Mouse (Mus musculus) liver, embryonic 16.5 days (tissue): ENCODE data around the gene Abcc4. TPM values are rescaled to one million over a fixed set of nuclear protein-coding genes. Genes with fewer than 3 reads are reported as not detected.
"Not testable (repeated sequence)": the region's sequence is repeated elsewhere in the genome, so short reads cannot be mapped to it uniquely, and the experiment has no call there.

Experiments used
- ATAC-seq: fragments of 200-750 bp; cut with Nextera tagmentation; 2 replicates; pipeline ENCODE4 v1.8.0; 2017; ENCODE audit warnings: low read depth, mild to moderate bottlenecking, moderate number of reproducible peaks, moderate library complexity
- H3K27ac ChIP-seq: fragments of 300-500 bp; sonication (generic); 2 replicates; pipeline ENCODE4 v1.5.1; 2014; ENCODE audit warnings: mild to moderate bottlenecking, low read length
- H3K27me3 ChIP-seq: fragments of 300-500 bp; sonication (generic); 2 replicates; pipeline ENCODE4 v1.6.1; 2014; ENCODE audit warnings: low read depth, low read length, mixed read lengths; ENCODE audit not compliant: control insufficient read depth, insufficient read depth
- H3K36me3 ChIP-seq: fragments of 300-500 bp; sonication (generic); 2 replicates; pipeline ENCODE4 v1.6.1; 2014; ENCODE audit warnings: mild to moderate bottlenecking; ENCODE audit not compliant: control insufficient read depth, insufficient read depth
- H3K4me1 ChIP-seq: fragments of 300-500 bp; sonication (generic); 2 replicates; pipeline ENCODE4 v1.6.1; 2014; ENCODE audit warnings: low read depth, low read length, mixed read lengths; ENCODE audit not compliant: control insufficient read depth
- H3K4me2 ChIP-seq: fragments of 300-500 bp; sonication (generic); 2 replicates; pipeline ENCODE4 v1.6.1; 2014; ENCODE audit warnings: low read depth, low read length, mixed read lengths
- H3K4me3 ChIP-seq: fragments of 300-500 bp; sonication (generic); 2 replicates; pipeline ENCODE4 v1.5.1; 2014; ENCODE audit warnings: low read depth, mild to moderate bottlenecking, low read length
- H3K9ac ChIP-seq: fragments of 300-500 bp; sonication (generic); 2 replicates; pipeline ENCODE4 v1.6.1; 2014; ENCODE audit warnings: low read depth, low read length
- H3K9me3 ChIP-seq: fragments of 300-500 bp; sonication (generic); replicated peaks from 2 replicates; pipeline ENCODE4 v1.6.1; 2016; ENCODE audit warnings: low read length; ENCODE audit not compliant: control insufficient read depth
- WGBS: fragments of 180-500 bp; shearing (Covaris S2); extraction: QIAGEN DNeasy Blood & Tissue Kit; methylation state at CpG from one replicate; pipeline ENCODE4 v1.1.7; 2014; ENCODE audit not compliant: insufficient replicate concordance; 5-methylcytosine and 5-hydroxymethylcytosine counted together
- polyA plus RNA-seq: library from polyadenylated mRNA; unstranded; fragments of >200 nt; fragmentation: Nextera tagmentation; extraction: Ambion mirVana; gene quantifications from 2 replicates; pipeline ENCODE4 v1.2.1, GENCODE M21; 2015

Gene Abcc4
- polyA plus RNA-seq, 1 experiment from 2014 or later = 2.3 TPM

GRCm38 (mm10) chr14:118649199-118649894 lies 56.7 kb downstream of the Abcc4 start:
- ATAC-seq = peak; percentile 65
- no peak overlapping the region for H3K27ac ChIP-seq
- no peaks in the 10 kb centered on the region for H3K9me3 ChIP-seq
- H3K36me3 ChIP-seq = no peaks in the 10 kb centered on the region
- no peaks in the 10 kb centered on the region for H3K27me3 ChIP-seq
- no peak overlapping the region for H3K4me3 ChIP-seq
- 23% methylated on average over 6 of the region's 7 CpGs for WGBS
- peaks cover 9% of the 10 kb centered on the region for H3K4me1 ChIP-seq
- H3K9ac ChIP-seq = no peak overlapping the region; the same call in 1 of the 2 replicates
- peak overlapping the region; percentile 34 for H3K4me2 ChIP-seq

DNA sequence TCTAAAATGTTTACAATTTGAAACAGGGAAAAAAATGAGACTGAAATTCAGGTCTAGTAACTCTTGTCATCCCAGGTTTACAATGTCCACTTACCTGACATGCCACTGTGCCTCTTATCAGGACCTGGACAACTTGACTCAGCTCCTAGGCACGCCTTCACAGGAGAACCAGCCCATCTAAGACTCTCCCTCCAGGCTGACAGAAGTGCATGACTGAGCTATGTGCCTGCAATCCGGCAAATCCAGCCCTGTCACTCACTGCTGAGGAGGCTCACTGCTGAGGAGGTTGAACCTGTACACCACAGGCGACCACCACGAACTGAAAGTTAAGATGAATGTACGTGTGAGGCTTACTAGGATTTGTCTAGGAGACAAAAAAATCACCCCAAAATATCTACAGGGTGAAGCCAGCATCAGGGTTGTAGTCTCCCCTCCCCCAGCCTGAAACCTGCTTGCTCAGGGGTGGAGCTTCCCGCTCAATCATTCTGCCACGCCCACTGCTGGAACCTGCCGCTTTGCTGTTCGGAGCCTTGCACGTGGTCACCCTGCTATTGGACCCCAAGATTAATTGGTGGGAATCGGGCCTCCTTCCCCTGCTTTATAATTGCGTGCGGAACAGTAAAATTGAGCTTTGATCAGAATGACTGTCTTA lies 63.0 kb downstream of the Abcc4 start:
- peaks cover 16% of the 10 kb centered on the region for H3K4me1 ChIP-seq
- H3K9ac ChIP-seq, H3K27me3 ChIP-seq, H3K36me3 ChIP-seq, H3K9me3 ChIP-seq, H3K4me3 ChIP-seq: not testable (repeated sequence)
- peak overlapping the region; percentile 84 for H3K27ac ChIP-seq
- ATAC-seq = peak; percentile 83
- peak overlapping the region; percentile 41; the same call in 1 of the 2 replicates for H3K4me2 ChIP-seq
- WGBS = 48% methylated on average over 13 of the region's 13 CpGs

DNA sequence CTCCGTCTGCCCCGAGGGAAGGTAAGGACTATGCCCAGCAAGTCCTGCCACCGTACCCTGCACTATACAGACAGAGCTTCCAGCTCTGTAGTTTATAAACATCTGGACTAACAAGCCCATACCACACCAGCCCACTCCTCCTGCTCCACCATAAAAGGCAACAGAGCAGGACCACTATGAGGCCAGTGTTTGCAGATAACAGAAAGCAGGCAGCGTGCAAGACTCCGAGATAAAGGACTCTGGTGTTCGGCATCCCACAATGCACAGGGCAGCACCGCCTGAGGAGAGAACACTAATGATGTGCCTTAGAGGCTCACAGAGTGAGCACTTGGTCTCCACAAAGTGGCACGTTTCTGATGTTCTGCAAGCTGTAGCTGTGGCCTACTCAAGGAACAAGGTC lies 63.9 kb downstream of the Abcc4 start:
- Histone ChIP-seq H3K27ac (peak overlapping the region; percentile 84), H3K4me3 (no peak overlapping the region), H3K9ac (no peak overlapping the region; the same call in 1 of the 2 replicates), H3K36me3 (no peaks in the 10 kb centered on the region), H3K9me3 (no peaks in the 10 kb centered on the region), H3K27me3 (no peaks in the 10 kb centered on the region), H3K4me1 (peaks cover 16% of the 10 kb centered on the region), H3K4me2 (peak overlapping the region; percentile 41)
- 23% methylated on average over 8 of the region's 8 CpGs for WGBS
- peak; percentile 89 for ATAC-seq

DNA sequence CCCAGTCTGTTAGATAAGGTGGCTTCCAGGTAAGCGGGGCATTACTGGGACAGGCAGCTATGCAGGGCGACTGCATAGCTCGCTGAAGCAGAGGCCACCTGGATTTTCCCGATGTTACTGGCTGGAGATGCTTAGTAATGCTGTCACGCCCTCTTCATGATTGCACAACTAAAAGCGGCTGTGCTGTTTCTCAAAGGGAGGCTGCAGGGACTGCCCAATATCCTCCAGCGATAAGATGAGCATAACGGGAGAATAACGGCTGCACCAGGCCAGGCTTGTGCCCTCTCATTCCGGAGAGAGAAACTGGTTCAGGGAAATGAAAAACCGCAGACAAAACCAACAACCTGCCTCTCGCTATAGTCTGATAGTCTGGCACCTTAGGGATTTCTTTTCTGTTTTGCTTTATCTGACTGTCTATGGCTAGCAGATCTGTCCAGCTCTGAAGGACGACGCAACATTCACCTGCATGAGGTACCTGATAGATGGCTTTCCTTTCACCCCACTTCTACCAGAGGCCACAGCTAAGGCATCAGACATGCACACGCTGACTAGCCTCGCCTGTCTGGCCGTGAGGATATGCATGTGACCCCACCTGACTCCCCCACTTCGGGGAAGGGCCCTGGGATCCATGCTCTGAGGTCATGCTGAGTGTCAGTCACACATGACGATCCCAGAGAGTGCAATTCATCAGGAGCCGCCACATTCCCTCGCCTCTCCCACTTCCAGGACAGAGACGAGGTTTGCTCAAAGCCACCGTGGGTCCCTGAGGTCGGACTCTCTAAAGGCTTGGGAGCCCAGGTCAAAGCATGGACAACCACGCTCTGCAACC lies 67.4 kb downstream of the Abcc4 start:
- Histone ChIP-seq H3K9me3 (no peaks in the 10 kb centered on the region), H3K4me1 (peaks cover 23% of the 10 kb centered on the region), H3K36me3 (no peaks in the 10 kb centered on the region), H3K4me2 (no peak overlapping the region), H3K4me3 (no peak overlapping the region), H3K27me3 (no peaks in the 10 kb centered on the region), H3K27ac (no peak overlapping the region), H3K9ac (no peak overlapping the region)
- no peak for ATAC-seq
- 67% methylated on average over 25 of the region's 25 CpGs for WGBS

DNA sequence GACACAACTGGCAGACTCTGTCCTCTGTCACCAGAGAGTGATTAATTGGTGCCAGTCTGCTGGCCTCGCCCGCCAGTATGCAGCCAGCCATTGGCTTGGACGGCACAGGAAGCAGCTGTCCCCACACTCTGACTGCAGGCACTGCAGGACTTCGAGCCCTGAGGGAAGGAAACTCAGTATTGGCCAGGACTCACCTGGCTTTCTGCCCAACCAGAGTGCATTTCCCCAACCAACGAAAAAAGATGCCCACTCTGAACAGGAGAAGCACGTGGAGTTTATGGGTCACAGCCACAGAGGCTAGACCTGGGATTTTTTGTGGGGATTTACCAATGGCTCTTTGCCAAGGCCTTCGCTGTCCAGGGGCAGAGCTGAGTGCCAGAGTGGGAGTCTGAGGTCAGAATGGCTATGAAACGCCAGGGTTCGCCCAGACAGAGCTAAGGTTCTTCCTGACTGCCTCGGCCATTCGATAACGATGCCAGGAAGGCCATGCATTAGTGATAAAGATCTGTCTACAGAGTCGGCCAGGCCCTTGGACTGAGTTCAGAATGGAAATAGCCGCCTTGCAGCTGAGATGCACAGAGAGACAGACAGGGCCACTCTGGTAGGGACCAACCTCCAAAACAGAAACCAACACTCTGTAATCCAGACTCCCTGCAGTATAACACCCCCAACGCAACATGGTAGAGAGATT lies 70.4 kb downstream of the Abcc4 start:
- Histone ChIP-seq H3K36me3 (no peaks in the 10 kb centered on the region), H3K9ac (peak overlapping the region; percentile 10; the same call in 1 of the 2 replicates), H3K4me2 (no peak overlapping the region), H3K4me3 (no peak overlapping the region), H3K4me1 (peaks cover 9% of the 10 kb centered on the region), H3K27ac (no peak overlapping the region), H3K27me3 (no peaks in the 10 kb centered on the region), H3K9me3 (no peaks in the 10 kb centered on the region)
- 23% methylated on average over 15 of the region's 15 CpGs for WGBS
- peak; percentile 63 for ATAC-seq

GRCm38 (mm10) chr14:118629649-118630048 lies 76.4 kb downstream of the Abcc4 start:
- 64% methylated on average over 8 of the region's 8 CpGs for WGBS
- no peak overlapping the region for H3K4me2 ChIP-seq
- H3K9me3 ChIP-seq = no peaks in the 10 kb centered on the region
- H3K4me1 ChIP-seq = no peaks in the 10 kb centered on the region
- no peaks in the 10 kb centered on the region for H3K27me3 ChIP-seq
- H3K27ac ChIP-seq = no peak overlapping the region
- ATAC-seq = no peak
- no peaks in the 10 kb centered on the region; the same call in 1 of the 2 replicates for H3K36me3 ChIP-seq
- H3K9ac ChIP-seq = no peak overlapping the region
- H3K4me3 ChIP-seq = no peak overlapping the region

- no peak overlapping the region for H3K27ac ChIP-seq
- WGBS = 59% methylated on average over 3 of the region's 3 CpGs
- no peak overlapping the region for H3K4me3 ChIP-seq
- no peaks in the 10 kb centered on the region for H3K36me3 ChIP-seq
- ATAC-seq = no peak
- H3K9ac ChIP-seq = no peak overlapping the region
- H3K4me2 ChIP-seq = no peak overlapping the region
- H3K27me3 ChIP-seq = no peaks in the 10 kb centered on the region
- H3K9me3 ChIP-seq = no peaks in the 10 kb centered on the region
- no peaks in the 10 kb centered on the region for H3K4me1 ChIP-seq
These were observed 84.6 kb downstream of the Abcc4 start for GRCm38 (mm10) chr14:118621449-118621789.

DNA sequence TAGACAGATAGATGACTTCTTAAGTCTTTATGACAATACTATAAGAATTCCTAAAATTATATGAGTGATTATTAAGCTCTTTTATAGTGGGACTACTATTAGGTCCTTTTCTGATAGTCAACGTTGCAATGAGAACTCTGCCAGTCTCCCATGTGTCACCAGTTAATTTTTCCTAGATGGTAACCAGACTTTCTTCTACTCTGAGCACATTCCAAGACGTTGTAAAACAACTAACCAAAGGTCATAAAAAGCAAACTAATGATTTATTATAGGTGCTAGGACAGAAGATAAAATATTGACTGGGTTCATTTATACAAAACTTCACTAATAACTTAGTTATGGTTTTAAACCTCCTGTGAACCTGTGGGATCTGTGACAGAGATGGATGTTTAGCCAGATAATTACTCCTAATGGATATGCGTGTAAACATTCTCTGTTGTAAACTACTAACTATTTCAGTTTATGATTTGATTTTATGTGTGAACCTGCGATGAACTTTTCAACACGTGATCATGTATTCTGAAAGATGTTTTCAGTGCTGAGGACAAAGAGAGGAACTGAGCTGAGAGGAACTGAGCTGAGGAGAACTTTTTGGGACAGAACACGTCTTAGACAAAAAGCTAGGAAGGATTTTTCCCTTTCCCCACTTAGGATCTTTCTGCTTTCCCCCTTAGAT lies 85.1 kb downstream of the Abcc4 start:
- no peaks in the 10 kb centered on the region for H3K4me1 ChIP-seq
- no peak overlapping the region for H3K9ac ChIP-seq
- H3K4me3 ChIP-seq = no peak overlapping the region
- WGBS = 67% methylated on average over 6 of the region's 6 CpGs
- no peaks in the 10 kb centered on the region for H3K36me3 ChIP-seq
- H3K4me2 ChIP-seq = no peak overlapping the region
- H3K27me3 ChIP-seq = no peaks in the 10 kb centered on the region
- H3K27ac ChIP-seq = no peak overlapping the region
- no peaks in the 10 kb centered on the region for H3K9me3 ChIP-seq
- ATAC-seq = no peak
